Mouse (Mus musculus) brain, embryonic 14.5 days (tissue): ENCODE measurements at regions not wholly inside any gene's neighbourhood (a gene's known extent, or its start where the extent isn't known, plus 50 kb on each side); places are given as distances from the start of the nearest gene placed in this dataset.
"Not testable (repeated sequence)": the region's sequence is repeated elsewhere in the genome, so short reads cannot be mapped to it uniquely, and the experiment has no call there.

ENCODE experiments used
- CTCF ChIP-seq: fragments of 200-500 bp; IDR thresholded peaks from 2 replicates; pipeline ENCODE4 v1.5.1; 2012; ENCODE audit warnings: inconsistent platforms, mild to moderate bottlenecking, moderate library complexity, borderline replicate concordance; ENCODE audit not compliant: insufficient read depth, insufficient read length; ENCODE audit errors: extremely low read depth
- POLR2A ChIP-seq: fragments of 200-500 bp; IDR thresholded peaks from 2 replicates; pipeline ENCODE4 v1.6.1; 2012; ENCODE audit warnings: mild to moderate bottlenecking, inconsistent platforms, borderline replicate concordance; ENCODE audit not compliant: poor library complexity, insufficient read depth, insufficient read length, severe bottlenecking; ENCODE audit errors: extremely low read depth

DNA sequence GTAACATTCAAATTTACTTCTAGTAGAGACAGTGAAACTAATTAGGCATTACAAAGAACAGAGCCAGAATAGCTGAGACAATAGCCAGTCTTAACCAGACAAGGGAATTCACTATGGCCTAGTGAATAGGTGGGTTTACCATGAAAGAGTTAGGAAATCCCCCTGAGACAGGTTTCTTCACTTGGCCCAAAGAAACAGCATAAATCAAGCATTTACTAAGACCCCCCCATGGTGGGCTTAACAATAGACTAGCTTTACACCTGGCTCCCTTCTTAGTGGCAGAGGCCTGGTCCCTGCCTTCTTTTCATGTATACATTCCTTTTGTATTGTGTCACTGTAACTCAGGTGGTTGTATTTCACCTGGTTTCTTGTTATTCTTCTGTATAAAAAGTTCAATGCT, 1317.2 kb upstream of the Tacstd2 start:
- TF ChIP-seq CTCF, POLR2A: not testable (repeated sequence)
